Mouse (Mus musculus) testis, adult 2 months (tissue): Measurements from ENCODE around the gene Dmtf1.

Experiments used
- CTCF ChIP-seq: fragments of 200-500 bp; IDR thresholded peaks from 2 replicates; pipeline ENCODE4 v1.5.1; 2012; ENCODE audit warnings: low read depth, mild to moderate bottlenecking, inconsistent platforms, low read length, moderate library complexity; ENCODE audit not compliant: control insufficient read depth, insufficient read depth, insufficient replicate concordance
- POLR2A ChIP-seq: fragments of 200-500 bp; IDR thresholded peaks from 2 replicates; pipeline ENCODE4 v1.6.1; 2012; ENCODE audit warnings: low read depth, mild to moderate bottlenecking, inconsistent platforms, low read length, moderate library complexity; ENCODE audit not compliant: control insufficient read depth

DNA sequence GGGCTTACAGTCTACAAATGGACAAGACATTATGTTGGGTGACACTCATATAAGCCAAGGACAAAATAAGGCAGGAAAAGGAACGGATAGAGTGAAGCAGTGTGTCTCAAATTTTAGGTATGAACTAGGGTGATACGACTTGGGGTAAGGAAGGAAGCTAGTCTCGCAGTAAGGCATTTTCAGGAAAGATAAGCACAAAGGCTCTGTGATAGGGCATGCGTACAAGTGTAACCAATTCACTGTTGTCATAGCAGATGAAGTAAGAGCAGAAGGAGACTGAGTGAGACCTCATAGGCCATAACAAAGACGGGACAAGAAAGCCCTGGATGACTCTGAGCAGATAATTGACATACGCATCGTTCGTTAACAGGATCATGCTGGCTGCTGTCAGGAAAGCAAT is 20.9 kb downstream of the Dmtf1 start:
- TF ChIP-seq CTCF (no peak), POLR2A (no peak)
